Comparison of ENCODE assay signal across 13 mouse cellular contexts in genomic region chr1:50629473-50630071, GRCm38 (mm10).
A peak's percentile ranks its signal among the peaks of the same experiment; 100 is the strongest.
DNase-seq lines count a peak whose midpoint lies in the region; ATAC-seq and TF ChIP-seq lines count a peak whose summit lies in the region.
"Had no signal": no experiment of that assay in that cellular context is flagged by ENCODE, and none has a peak within 500 bp of the region (broad histone marks: within the 10 kb centered on the region; RNA-seq: fewer than 3 reads in every experiment).

No protein-coding gene starts in this region.

- H3K27me3 ChIP-seq in hindbrain, embryonic 14.5 days (ENCODE audit: control insufficient read depth, insufficient read depth, low read length) = no peaks in the 10 kb centered on the region
- H3K27me3 ChIP-seq: megakaryocyte, embryonic 14.5 days; stomach, embryonic 15.5 days had no signal

- H3K36me3 ChIP-seq in hindbrain, embryonic 14.5 days (replicated peaks; ENCODE audit: control insufficient read depth, insufficient read depth) = no peaks in the 10 kb centered on the region
- H3K36me3 ChIP-seq: stomach, embryonic 15.5 days had no signal

- no peaks in the 10 kb centered on the region for H3K9me3 ChIP-seq in hindbrain, embryonic 14.5 days (ENCODE audit: control insufficient read depth, low read length)
- H3K9me3 ChIP-seq: megakaryocyte, embryonic 14.5 days; stomach, embryonic 15.5 days had no signal

- no peak overlapping the region for H3K27ac ChIP-seq in hindbrain, embryonic 14.5 days
- H3K27ac ChIP-seq: stomach, embryonic 15.5 days had no signal

- ATAC-seq in hindbrain, embryonic 14.5 days (ENCODE audit: low FRiP score) = peak; percentile 78

- DNase-seq in heart, adult 9 months (ENCODE audit: low spot score in 2 of 2) = peak; percentile 11 to 16
- no peak for DNase-seq in heart, postnatal 25 days (ENCODE audit: low spot score)
- DNase-seq in brain, embryonic 14.5 days (ENCODE audit: low read depth) = peak; percentile 63
- DNase-seq in cerebellum, adult 9-10 months = peak; percentile 41
- no peak for DNase-seq in hindbrain, embryonic 14.5 days (ENCODE audit: low spot score)
- DNase-seq in thymus, postnatal 14 days = no peak
- no peak for DNase-seq in ovary, adult 18-20 months (ENCODE audit: low spot score)
- DNase-seq in spleen, postnatal 10 days (ENCODE audit: low spot score in 2 of 2) = no peak
- DNase-seq: embryo, embryonic 11 days; kidney, adult 18-20 months had no signal

- intact Hi-C loops in heart, postnatal 25 days (cut with DNase I) = no loop called here

- no peak for TF ChIP-seq CTCF in brain, embryonic 14.5 days (IDR thresholded peaks at IDR 0.05; ENCODE audit: borderline replicate concordance, extremely low read depth, insufficient read depth, insufficient read length)

- TF ChIP-seq POLR2A in brain, embryonic 14.5 days (IDR thresholded peaks at IDR 0.05; ENCODE audit: borderline replicate concordance, extremely low read depth, insufficient read depth, insufficient read length, poor library complexity, severe bottlenecking) = no peak

- 0 out of 2 replicates have a peak, but pooled peaks cover 4% of the 10 kb centered on the region for H3K4me1 ChIP-seq in hindbrain, embryonic 14.5 days (replicated peaks; ENCODE audit: control insufficient read depth, insufficient read depth, low read length)
- H3K4me1 ChIP-seq: megakaryocyte, embryonic 14.5 days; stomach, embryonic 15.5 days had no signal

- WGBS in hindbrain, embryonic 14.5 days = 50% methylated on average over 3 of the region's 3 CpGs

- H3K9ac ChIP-seq in hindbrain, embryonic 14.5 days = no peak overlapping the region
- H3K9ac ChIP-seq: stomach, embryonic 15.5 days had no signal

- no peak overlapping the region for H3K4me3 ChIP-seq in hindbrain, embryonic 14.5 days (replicated peaks; ENCODE audit: low read length)
- H3K4me3 ChIP-seq: megakaryocyte, embryonic 14.5 days; stomach, embryonic 15.5 days had no signal

- no peak overlapping the region for H3K4me2 ChIP-seq in hindbrain, embryonic 14.5 days (replicated peaks)
- H3K4me2 ChIP-seq: liver, embryonic 11.5 days; stomach, embryonic 15.5 days had no signal

Comparison
In these comparisons a context has a peak if more than half of its experiments do, and no peak if none do; other contexts are left out.
1. DNase-seq: peak in heart, adult 9 months (2 of 2), brain, embryonic 14.5 days (single experiment) and cerebellum, adult 9-10 months (single experiment); none in heart, postnatal 25 days (single experiment), hindbrain, embryonic 14.5 days (single experiment), thymus, postnatal 14 days (single experiment), ovary, adult 18-20 months (single experiment) and spleen, postnatal 10 days (0 of 2).